Mouse (Mus musculus) cortical plate, adult 2 months (tissue): Measurements from ENCODE around the gene Gstk1.

ENCODE experiments used
- CTCF ChIP-seq: fragments of 200-500 bp; IDR thresholded peaks from 2 replicates; pipeline ENCODE4 v1.5.1; 2011; ENCODE audit warnings: mild to moderate bottlenecking, control low read depth, low read length; ENCODE audit not compliant: insufficient read depth; ENCODE audit errors: extremely low read depth
- POLR2A ChIP-seq: fragments of 200-500 bp; IDR thresholded peaks from 2 replicates; pipeline ENCODE4 v1.6.1; 2011; ENCODE audit warnings: mild to moderate bottlenecking, low read length, control low read depth; ENCODE audit not compliant: insufficient read depth; ENCODE audit errors: extremely low read depth

DNA sequence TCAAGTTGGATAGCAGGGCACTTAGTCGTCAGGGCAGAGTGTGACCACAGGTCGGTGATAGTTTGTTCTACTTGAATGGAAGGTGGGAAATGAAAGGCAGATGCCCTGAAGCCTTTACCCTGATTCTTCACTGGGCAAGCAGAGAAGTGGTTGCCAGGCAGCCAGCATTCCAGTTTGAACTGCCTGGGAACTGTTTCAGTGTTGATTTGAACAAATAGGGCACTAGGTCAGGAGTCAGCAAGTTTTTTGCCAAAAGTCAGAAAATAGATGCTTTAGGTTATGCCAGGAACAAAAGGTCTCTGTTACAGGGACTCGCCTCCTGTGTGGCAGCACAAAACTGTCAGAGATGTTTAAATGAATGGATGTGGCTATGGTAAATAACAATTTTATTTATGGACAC, 23.4 kb upstream of the Gstk1 start:
- no peak for TF ChIP-seq POLR2A
- TF ChIP-seq CTCF: no peak
